Mouse (Mus musculus) lung, postnatal 14 days (tissue): Measurements from ENCODE around the gene Defb5.
"Not testable (repeated sequence)": the region's sequence is repeated elsewhere in the genome, so short reads cannot be mapped to it uniquely, and the experiment has no call there.

Source experiments
- DNase-seq: peaks from one replicate; pipeline ENCODE4 v3.0.0; 2021

Defb5 gene

DNA sequence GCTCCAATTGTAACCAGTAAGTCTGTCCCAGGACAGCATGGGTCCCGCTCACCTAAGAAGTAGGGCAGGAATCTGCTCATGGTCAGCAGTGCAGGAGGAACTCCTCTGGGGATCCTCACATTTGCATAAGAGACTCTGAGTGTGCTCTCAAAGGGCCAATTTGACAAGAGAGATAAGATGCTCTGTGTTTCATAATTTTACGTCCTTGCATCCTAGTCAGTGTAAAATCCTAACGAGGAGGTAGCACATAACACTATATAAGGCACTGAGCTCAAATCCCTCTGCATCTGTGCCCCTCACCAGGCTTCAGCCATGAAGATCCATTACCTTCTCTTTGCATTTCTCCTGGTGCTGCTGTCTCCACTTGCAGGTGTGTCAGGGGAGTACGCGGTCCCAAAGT, at the start of gene Defb5:
Gene Defb5, plus strand, starts transcription at position 301 of the 400 bp plus-strand sequence.
- DNase-seq = no peak

DNA sequence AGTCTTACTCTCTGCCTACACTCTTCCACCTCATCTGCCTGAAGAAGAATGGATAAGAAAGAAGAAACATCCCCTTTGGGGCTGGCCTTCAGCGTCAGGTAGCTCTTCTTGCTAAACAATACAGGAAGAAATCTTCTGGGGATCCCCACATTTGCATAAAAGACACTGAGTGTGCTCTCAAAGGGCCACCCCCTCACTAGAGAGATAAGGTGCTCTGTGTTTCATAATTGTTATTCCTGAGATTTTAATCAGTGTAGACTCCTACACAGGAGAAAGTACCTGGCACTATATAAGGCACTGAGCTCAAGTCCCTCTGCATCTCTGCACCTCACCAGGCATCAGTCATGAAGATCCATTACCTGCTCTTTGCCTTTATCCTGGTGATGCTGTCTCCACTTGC, 22.2 kb upstream of the Defb5 start, which contains the start of gene Defb6:
Gene Defb6, plus strand, starts transcription at position 318 of the 400 bp plus-strand sequence.
- no peak for DNase-seq

GRCm38 (mm10) chr8:19238101-19238500, 9.3 kb upstream of the Defb5 start:
- no peak for DNase-seq

GRCm38 (mm10) chr8:19239616-19240015, 7.8 kb upstream of the Defb5 start, which contains the start of gene Defb46:
Defb46 (plus strand) TSS chr8:19239916.
- no peak for DNase-seq

DNA sequence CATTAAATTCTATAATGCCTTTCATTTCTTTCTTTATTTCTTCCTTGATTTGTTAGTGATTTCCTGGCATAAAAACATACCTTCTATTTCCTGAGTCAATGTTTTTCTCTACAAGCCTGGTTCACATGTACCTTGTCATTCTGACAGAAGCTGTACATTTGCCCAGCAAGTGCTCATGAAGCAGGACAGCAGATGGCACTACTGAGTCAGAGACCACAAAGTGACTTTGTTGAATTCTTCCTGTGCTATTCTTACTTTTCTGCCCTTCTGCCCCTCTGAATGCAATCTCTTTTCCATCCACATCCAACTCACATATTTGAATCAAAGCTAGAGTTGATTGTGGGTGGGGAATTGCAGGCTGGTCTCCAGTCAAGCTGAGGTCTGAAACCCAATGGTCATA, 10.8 kb downstream of the Defb5 start:
- no peak for DNase-seq

- DNase-seq = no peak
Observed at GRCm38 (mm10) chr8:19259667-19260066, 12.3 kb downstream of the Defb5 start.

DNA sequence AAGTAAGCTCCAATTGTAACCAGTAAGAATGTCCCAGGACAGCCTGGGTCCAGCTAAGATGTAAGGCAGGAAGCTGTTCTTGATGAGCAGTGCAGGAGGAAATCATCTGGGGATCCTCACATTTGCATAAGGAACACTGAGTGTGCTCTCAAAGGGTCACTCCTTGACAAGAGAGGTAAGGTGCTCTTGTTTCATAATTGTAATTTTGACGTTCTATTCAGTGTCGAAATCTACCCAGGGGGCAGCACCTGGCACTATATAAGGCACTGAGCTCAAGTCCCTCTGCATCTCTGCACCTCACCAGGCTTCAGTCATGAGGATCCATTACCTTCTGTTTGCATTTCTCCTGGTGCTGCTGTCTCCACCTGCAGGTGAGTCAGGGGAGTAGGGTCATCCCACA, 45.7 kb downstream of the Defb5 start, which contains the start of gene Defb3:
Gene Defb3, plus strand, starts transcription at position 301 of the 400 bp plus-strand sequence.
- DNase-seq = not testable (repeated sequence)

DNA sequence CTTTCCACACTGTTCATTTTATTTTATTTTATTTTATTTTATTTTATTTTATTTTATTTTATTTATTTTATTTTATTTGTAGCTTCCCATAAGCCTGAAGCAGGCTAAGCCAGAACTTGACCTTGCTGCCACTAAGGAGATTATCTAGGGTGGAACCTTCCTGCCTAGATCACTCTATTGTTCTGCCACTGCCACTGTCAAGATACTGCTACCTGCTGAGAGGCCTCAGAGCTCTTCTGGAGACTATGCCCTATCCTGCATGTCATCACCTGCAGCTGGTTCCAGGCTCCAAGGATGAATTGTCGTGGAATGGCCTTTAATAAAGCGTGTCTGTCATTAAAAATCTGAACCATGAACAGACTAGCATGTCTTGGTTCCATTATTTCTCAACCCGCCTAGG, 51.0 kb downstream of the Defb5 start:
- DNase-seq = not testable (repeated sequence)
